Mouse (Mus musculus) effector memory CD4-positive, alpha-beta T cell, adult 7 months (primary cell): ENCODE measurements around the gene Gm9611. TPM values are rescaled to one million over a fixed set of nuclear protein-coding genes. Genes with fewer than 3 reads are reported as not detected.

Experiments
- polyA plus RNA-seq: library from polyadenylated mRNA; unstranded; fragments of 100-300 nt; shearing (Covaris generic); gene quantifications from one replicate; pipeline ENCODE4 v1.2.1, GENCODE M21; 2017

Gene Gm9611
- not detected for polyA plus RNA-seq

GRCm38 (mm10) chr14:42297258-42297657 lies at the start of gene Gm9611:
Gene Gm9611 (minus strand): TSS chr14:42297358.

GRCm38 (mm10) chr14:42309910-42310309 lies 12.8 kb upstream of the Gm9611 start, which contains the start of gene Gm7995:
Gene Gm7995 (plus strand): TSS chr14:42310210.

GRCm38 (mm10) chr14:42259948-42260347 lies 37.2 kb downstream of the Gm9611 start, which contains the start of gene Gm17026:
Gene Gm17026 (minus strand): TSS chr14:42260048.

Other genes with a start within 250 kb of the Gm9611 start
- 0.27 TPM for gene Gm7951, start 180.0 kb downstream of the Gm9611 start, polyA plus RNA-seq
- not detected for gene Gm17027, start 134.7 kb downstream of the Gm9611 start, polyA plus RNA-seq
- gene Gm3573, start 106.6 kb downstream of the Gm9611 start, polyA plus RNA-seq, result not detected
- not detected for gene Gm17026, start 37.3 kb downstream of the Gm9611 start, polyA plus RNA-seq
- not detected for gene Gm7995, start 12.9 kb upstream of the Gm9611 start, polyA plus RNA-seq
- not detected for gene Gm8005, start 142.3 kb upstream of the Gm9611 start, polyA plus RNA-seq
- 0.24 TPM for gene Gm8011, start 166.5 kb upstream of the Gm9611 start, polyA plus RNA-seq
- gene Gm8020, start 205.0 kb upstream of the Gm9611 start, polyA plus RNA-seq, result not detected
- gene Gm8024, start 226.9 kb upstream of the Gm9611 start, polyA plus RNA-seq, result not detected